Mouse (Mus musculus) limb, embryonic 11.5 days (tissue): ENCODE results near the gene Card10. TPM values are rescaled to one million over a fixed set of nuclear protein-coding genes. Genes with fewer than 3 reads are reported as not detected.
A peak's percentile ranks its signal among the peaks of the same experiment; 100 is the strongest.
"Not testable (repeated sequence)": the region's sequence is repeated elsewhere in the genome, so short reads cannot be mapped to it uniquely, and the experiment has no call there.

ENCODE experiments used
- ATAC-seq: fragments of 200-750 bp; cut with Nextera tagmentation; 2 replicates; pipeline ENCODE4 v1.8.0; 2017; ENCODE audit warnings: low read depth; ENCODE audit not compliant: insufficient number of reproducible peaks, low FRiP score, low TSS enrichment
- DNase-seq: peaks from one replicate; pipeline ENCODE4 v3.0.0-alpha.2; 2015; ENCODE audit warnings: low spot score
- H3K27ac ChIP-seq: fragments of 300-500 bp; sonication (generic); replicated peaks from 2 replicates; pipeline ENCODE4 v1.5.1; 2014; ENCODE audit warnings: low read depth, mild to moderate bottlenecking, low read length
- H3K27me3 ChIP-seq: fragments of 300-500 bp; sonication (generic); 2 replicates; pipeline ENCODE4 v1.6.1; 2014; ENCODE audit warnings: mild to moderate bottlenecking, low read length, mixed read lengths; ENCODE audit not compliant: control insufficient read depth, insufficient read depth
- H3K36me3 ChIP-seq: fragments of 300-500 bp; sonication (generic); 2 replicates; pipeline ENCODE4 v1.6.1; 2014; ENCODE audit warnings: mild to moderate bottlenecking, low read length, moderate library complexity, mixed read lengths; ENCODE audit not compliant: control insufficient read depth, insufficient read depth
- H3K4me1 ChIP-seq: fragments of 300-500 bp; sonication (generic); 2 replicates; pipeline ENCODE4 v1.6.1; 2014; ENCODE audit warnings: low read length, mixed read lengths; ENCODE audit not compliant: control insufficient read depth, insufficient read depth
- H3K4me2 ChIP-seq: fragments of 300-500 bp; sonication (generic); 2 replicates; pipeline ENCODE4 v1.6.1; 2014; ENCODE audit warnings: low read depth, mild to moderate bottlenecking, moderate library complexity; ENCODE audit not compliant: severe bottlenecking
- H3K4me3 ChIP-seq: fragments of 300-500 bp; sonication (generic); 2 replicates; pipeline ENCODE4 v1.5.1; 2014; ENCODE audit warnings: low read depth, low read length
- H3K9ac ChIP-seq: fragments of 300-500 bp; sonication (generic); 2 replicates; pipeline ENCODE4 v1.6.1; 2014; ENCODE audit warnings: mild to moderate bottlenecking, low read length
- H3K9me3 ChIP-seq: fragments of 300-500 bp; sonication (generic); 2 replicates; pipeline ENCODE4 v1.6.1; 2016; ENCODE audit warnings: low read length; ENCODE audit not compliant: control insufficient read depth
- WGBS: fragments of 180-500 bp; shearing (Covaris S2); extraction: QIAGEN DNeasy Blood & Tissue Kit; methylation state at CpG from one replicate; pipeline ENCODE4 v1.1.7; 2014; 5-methylcytosine and 5-hydroxymethylcytosine counted together
- polyA plus RNA-seq: library from polyadenylated mRNA; unstranded; fragments of >200 nt; fragmentation: Nextera tagmentation; extraction: Ambion mirVana; gene quantifications from 2 replicates; pipeline ENCODE4 v1.2.1, GENCODE M21; 2014

Gene Card10
- polyA plus RNA-seq = 3.4 and 3.5 TPM in 2 replicates

DNA sequence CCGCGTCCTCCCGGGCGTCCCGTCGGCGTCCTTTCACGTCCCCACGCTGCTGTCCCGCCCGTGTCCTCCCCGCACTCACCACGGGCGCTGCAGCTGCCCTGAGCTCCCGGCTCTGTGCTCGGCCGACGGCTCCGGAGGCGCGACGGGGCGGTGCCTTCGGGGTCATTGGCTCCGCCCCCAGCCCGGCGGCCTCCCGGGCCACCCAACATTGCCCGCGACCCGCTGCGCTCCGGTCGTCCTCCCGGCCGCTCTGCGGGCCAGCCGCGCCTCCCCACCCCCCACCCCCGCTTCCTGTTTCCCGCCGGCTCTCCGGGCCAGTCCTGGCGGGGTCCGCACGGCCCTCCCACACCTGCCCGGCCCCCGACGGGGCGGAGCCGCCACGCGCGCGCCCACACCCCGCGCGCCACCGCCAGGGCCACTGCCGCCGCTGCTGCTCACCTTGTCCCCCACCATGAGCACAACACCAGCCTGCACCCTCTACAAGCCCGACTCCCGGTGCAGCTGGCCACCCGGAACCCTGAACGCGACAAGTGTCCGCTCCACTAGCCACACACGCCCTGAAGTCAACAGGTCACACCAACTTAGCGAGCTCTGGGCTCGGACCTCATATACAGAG lies at the start of gene Card10:
Gene Card10 (minus strand): TSS at position 267 of the 616 bp plus-strand sequence.
- peaks cover 8% of the 10 kb centered on the region; the same call in 1 of the 2 replicates for H3K4me1 ChIP-seq
- ATAC-seq (peak; percentile 27; the same call in 1 of the 2 replicates), DNase-seq (peak; percentile 52)
- under 1% methylated on average over 68 of the region's 70 CpGs for WGBS
- H3K36me3 ChIP-seq = no peaks in the 10 kb centered on the region
- H3K9ac ChIP-seq = peak within 1 kb of the TSS; percentile 40
- H3K9me3 ChIP-seq = no peaks in the 10 kb centered on the region
- H3K4me3 ChIP-seq = peak within 1 kb of the TSS; percentile 55
- peaks cover 65% of the 10 kb centered on the region for H3K27me3 ChIP-seq
- H3K27ac ChIP-seq = no peak within 1 kb of the TSS
- H3K4me2 ChIP-seq = peak within 1 kb of the TSS; percentile 81

DNA sequence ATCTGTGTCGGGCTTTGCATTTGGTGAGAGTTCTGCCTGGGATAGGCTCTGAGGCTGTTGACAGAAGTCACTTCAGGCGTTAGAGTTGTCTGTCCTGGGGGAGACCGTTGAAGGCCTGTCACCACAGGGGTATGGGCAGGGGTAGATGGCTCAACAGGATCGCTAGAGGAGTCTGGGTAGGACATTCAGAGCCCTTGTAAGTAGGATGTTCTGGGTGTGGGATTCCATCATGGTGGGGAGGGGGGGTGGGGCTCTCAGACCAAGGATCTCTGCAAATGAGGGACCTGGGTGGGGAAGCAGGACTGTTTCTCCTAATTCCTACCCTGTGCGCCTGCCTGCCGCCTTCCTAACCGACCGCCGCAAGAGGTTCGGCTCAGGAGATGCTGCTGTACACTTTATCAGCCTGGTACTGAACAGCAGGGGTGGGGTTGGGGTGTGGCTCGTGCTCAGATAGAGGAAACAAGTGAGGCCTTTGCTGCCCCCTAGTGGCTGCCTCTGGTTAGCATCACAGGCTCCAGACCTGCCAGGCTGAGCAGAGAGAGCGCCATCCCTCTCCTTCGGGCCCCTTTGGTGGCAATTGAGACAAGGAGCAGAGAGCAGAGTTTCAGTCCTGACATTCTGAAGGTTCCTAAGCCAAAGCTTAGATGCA lies 48.8 kb upstream of the Card10 start:
- Histone ChIP-seq H3K4me3 (no peak overlapping the region), H3K4me2 (no peak overlapping the region), H3K9me3 (no peaks in the 10 kb centered on the region), H3K9ac (no peak overlapping the region), H3K36me3 (no peaks in the 10 kb centered on the region), H3K4me1 (no peaks in the 10 kb centered on the region; the same call in 1 of the 2 replicates), H3K27ac (no peak overlapping the region), H3K27me3 (no peaks in the 10 kb centered on the region)
- 13% methylated on average over 13 of the region's 13 CpGs for WGBS
- ATAC-seq (peak; percentile 75; the same call in 1 of the 2 replicates), DNase-seq (peak; percentile 97)

DNA sequence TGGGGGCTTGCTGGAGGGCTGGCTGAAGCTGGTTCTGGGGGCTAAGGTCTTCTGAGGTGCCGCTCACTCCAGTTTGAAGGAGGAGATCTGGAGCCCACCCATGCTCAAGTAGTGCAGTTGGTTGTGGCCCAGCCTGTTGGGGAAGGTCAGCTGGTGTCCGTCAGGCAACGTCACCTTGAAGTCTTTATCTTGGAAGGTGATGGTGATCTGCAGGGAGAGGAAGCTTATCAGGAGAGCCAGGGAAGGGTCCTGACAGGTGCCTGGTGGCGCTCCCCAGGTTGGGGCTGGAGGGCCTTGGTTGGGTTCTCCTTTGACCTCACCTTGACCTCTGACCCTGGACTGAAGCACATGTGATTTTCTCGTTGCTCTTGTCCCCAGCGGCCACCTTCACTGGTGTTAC lies 48.1 kb upstream of the Card10 start:
- Histone ChIP-seq H3K9me3 (no peaks in the 10 kb centered on the region), H3K27me3 (no peaks in the 10 kb centered on the region), H3K27ac (no peak overlapping the region), H3K4me2 (no peak overlapping the region), H3K36me3 (no peaks in the 10 kb centered on the region), H3K4me3 (no peak overlapping the region), H3K4me1 (no peaks in the 10 kb centered on the region; the same call in 1 of the 2 replicates), H3K9ac (no peak overlapping the region)
- no peak for DNase-seq
- WGBS = 68% methylated on average over 6 of the region's 6 CpGs
- ATAC-seq = no peak

DNA sequence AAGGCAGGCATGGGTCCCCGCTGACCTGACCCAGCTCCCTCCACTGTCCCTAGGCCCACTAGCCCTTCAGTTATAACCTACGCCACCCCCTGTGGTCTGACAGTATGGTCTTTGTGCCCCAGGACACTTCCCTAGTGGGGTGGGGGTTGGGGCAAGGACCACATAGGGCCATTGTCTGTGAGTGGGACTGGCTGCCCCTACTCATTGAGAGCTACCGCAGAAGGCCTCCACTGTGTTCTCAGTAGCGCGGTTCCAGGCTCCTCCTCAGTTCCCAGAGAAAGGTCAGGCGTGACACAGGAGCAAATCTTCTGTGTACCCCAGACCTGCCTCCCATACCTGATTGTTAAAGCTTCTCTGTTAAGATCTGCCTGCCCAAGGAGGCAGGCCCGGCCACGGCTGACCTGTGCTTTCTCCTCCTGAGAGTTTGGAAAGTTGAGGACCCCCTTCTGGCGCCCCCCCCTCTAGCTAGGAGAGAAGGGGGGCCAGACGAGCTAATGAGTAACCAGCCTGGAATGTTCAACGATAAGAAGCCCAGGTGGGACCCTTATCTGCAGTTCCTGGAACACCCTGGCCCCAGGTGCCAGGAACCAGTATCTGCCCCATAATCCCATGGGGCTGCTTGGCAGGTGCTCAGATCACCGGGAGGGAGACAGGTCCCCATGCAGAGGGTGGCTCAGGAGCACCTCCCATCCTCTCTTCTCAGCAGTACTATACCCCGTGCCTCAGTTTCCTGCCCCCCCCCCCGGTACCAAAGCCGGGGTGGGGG lies 47.4 kb upstream of the Card10 start:
- Histone ChIP-seq H3K9ac (no peak overlapping the region), H3K27ac (no peak overlapping the region), H3K4me3 (no peak overlapping the region), H3K4me2 (no peak overlapping the region), H3K9me3 (no peaks in the 10 kb centered on the region), H3K36me3 (no peaks in the 10 kb centered on the region), H3K4me1 (no peaks in the 10 kb centered on the region; the same call in 1 of the 2 replicates), H3K27me3 (no peaks in the 10 kb centered on the region)
- ATAC-seq (no peak), DNase-seq (no peak)
- 81% methylated on average over 14 of the region's 15 CpGs for WGBS

DNA sequence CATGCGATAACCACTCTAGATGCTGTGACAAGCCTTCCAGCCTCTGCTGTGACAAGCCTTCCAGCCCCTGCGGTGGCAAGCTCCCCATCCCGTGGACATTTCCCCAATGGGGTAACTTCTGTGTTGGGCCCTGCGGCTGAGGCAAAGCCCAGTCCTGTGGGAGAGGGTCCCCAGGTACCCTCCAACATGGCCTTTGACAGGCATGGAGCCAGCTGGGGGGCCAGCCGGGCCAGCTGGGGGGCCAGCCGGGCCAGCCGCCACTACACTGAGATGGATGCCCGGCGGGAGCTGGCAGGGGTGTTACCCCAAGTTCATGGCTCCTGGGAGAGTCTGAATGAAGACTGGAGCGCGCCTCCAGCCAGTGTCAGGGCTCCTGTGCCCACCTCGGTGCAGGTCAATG lies 46.6 kb upstream of the Card10 start:
- Histone ChIP-seq H3K27ac (no peak overlapping the region), H3K36me3 (no peaks in the 10 kb centered on the region), H3K4me2 (no peak overlapping the region), H3K4me1 (peaks cover 3% of the 10 kb centered on the region; the same call in 1 of the 2 replicates), H3K27me3 (no peaks in the 10 kb centered on the region), H3K4me3 (no peak overlapping the region), H3K9ac (no peak overlapping the region), H3K9me3 (no peaks in the 10 kb centered on the region)
- 87% methylated on average over 12 of the region's 12 CpGs for WGBS
- ATAC-seq = no peak
- DNase-seq = no peak

DNA sequence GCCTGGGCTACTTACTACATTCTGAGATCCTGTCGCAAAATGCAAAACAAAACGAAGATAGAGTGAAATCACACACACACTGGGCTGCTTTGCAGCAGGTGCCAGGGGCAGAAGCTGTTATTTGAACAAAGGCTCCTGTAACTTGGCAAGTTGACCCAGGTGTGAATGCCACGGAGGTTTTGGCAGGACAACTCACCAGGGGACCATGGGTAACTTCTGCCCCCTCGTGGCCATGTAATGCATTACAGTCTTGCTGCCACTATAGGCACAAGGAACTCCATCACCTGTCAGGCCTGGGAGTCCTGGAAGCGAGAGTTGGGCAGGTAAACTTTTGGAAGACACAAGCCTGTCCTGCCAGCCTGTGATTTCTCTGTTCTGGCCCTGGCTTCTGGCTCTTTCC lies 45.6 kb upstream of the Card10 start:
- WGBS = 32% methylated on average over 5 of the region's 5 CpGs
- no peak overlapping the region for H3K4me3 ChIP-seq
- H3K36me3 ChIP-seq = no peaks in the 10 kb centered on the region
- no peak overlapping the region for H3K4me2 ChIP-seq
- no peaks in the 10 kb centered on the region for H3K9me3 ChIP-seq
- peaks cover 7% of the 10 kb centered on the region; the same call in 1 of the 2 replicates for H3K4me1 ChIP-seq
- no peak overlapping the region for H3K9ac ChIP-seq
- ATAC-seq (no peak), DNase-seq (peak; percentile 94)
- no peak overlapping the region for H3K27ac ChIP-seq
- H3K27me3 ChIP-seq = peaks cover 6% of the 10 kb centered on the region; the same call in 1 of the 2 replicates

DNA sequence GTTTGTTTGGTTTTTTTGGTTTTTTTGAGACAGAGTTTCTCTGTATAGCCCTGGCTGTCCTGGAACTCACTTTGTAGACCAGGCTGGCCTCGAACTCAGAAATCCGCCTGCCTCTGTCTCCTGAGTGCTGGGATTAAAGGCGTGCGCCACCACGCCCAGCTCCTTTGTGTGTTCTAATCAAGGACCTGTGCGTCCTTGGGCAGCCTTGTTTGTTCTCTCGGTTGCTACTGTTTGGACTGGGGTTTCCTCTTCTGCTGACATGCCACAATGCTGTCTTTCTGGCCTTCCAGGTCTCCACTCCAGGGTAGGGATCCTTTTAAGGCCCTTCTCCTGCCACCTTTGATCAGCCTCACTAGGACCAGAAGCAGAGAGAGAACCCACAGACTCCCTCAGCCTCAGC lies 44.0 kb upstream of the Card10 start:
- DNase-seq, ATAC-seq: not testable (repeated sequence)
- H3K4me1 ChIP-seq = peaks cover 11% of the 10 kb centered on the region

DNA sequence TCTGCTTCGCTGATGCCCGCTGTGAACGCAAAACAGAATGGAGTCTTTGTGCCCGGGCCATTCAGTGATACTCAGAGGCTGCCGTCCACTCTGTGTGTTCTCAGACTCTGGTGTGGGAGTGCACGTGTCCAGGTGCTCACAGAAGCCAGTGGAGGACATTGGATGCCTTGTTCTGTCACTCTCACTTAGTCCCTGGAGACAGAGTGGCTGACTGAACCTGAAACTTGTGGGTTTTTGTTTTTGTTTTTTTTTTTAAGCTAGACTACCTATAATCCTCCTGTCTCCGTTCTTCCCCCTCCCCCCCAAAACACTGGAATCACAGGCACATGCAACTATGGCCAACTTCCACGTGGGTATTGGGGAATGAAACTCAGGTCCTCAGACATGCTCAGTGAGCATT lies 43.5 kb upstream of the Card10 start:
- ATAC-seq = no peak
- Histone ChIP-seq H3K27ac (no peak overlapping the region), H3K27me3 (peaks cover 6% of the 10 kb centered on the region)

More for the DNA sequence above, 44.0 kb upstream of the Card10 start:
- 83% methylated on average over 7 of the region's 7 CpGs for WGBS
- not testable (repeated sequence) for H3K36me3 ChIP-seq, H3K4me2 ChIP-seq, H3K9ac ChIP-seq, H3K4me3 ChIP-seq, H3K27me3 ChIP-seq, H3K9me3 ChIP-seq, H3K27ac ChIP-seq

More for the DNA sequence above, 43.5 kb upstream of the Card10 start:
- Histone ChIP-seq H3K9ac (no peak overlapping the region), H3K4me1 (peaks cover 14% of the 10 kb centered on the region), H3K36me3 (no peaks in the 10 kb centered on the region), H3K4me3 (no peak overlapping the region), H3K9me3 (no peaks in the 10 kb centered on the region), H3K4me2 (no peak overlapping the region)
- DNase-seq = no peak
- WGBS = 86% methylated on average over 8 of the region's 8 CpGs
